Mouse (Mus musculus): ENCODE results near the gene Arhgap15. TPM values are rescaled to one million over a fixed set of nuclear protein-coding genes. Genes with fewer than 3 reads are reported as not detected.

Arhgap15 gene
- polyA plus RNA-seq, 1 experiment from 2014 or later: 1.1 TPM

- no peak overlapping the region for H3K4me2 ChIP-seq (replicated peaks; ENCODE audit: low read depth, low read length)
- no peaks in the 10 kb centered on the region for H3K9me3 ChIP-seq (ENCODE audit: low read length)
- 0 out of 2 replicates have a peak, but pooled peaks cover 3% of the 10 kb centered on the region for H3K4me1 ChIP-seq (ENCODE audit: insufficient read depth, low read length)
- H3K27ac ChIP-seq (ENCODE audit: low read length): no peak overlapping the region
- no peaks in the 10 kb centered on the region for H3K27me3 ChIP-seq (ENCODE audit: insufficient read depth, low read length)
- H3K9ac ChIP-seq (replicated peaks; ENCODE audit: low read length): no peak overlapping the region
- no peak for ATAC-seq (ENCODE audit: low FRiP score, low TSS enrichment)
- no peak overlapping the region for H3K4me3 ChIP-seq (ENCODE audit: low read length)
- WGBS: 90% methylated on average over 8 of the region's 8 CpGs
- H3K36me3 ChIP-seq (ENCODE audit: insufficient read depth, low read length): no peaks in the 10 kb centered on the region
Observed at GRCm38 (mm10) chr2:44344861-44345260, 596.2 kb downstream of the Arhgap15 start.

DNA sequence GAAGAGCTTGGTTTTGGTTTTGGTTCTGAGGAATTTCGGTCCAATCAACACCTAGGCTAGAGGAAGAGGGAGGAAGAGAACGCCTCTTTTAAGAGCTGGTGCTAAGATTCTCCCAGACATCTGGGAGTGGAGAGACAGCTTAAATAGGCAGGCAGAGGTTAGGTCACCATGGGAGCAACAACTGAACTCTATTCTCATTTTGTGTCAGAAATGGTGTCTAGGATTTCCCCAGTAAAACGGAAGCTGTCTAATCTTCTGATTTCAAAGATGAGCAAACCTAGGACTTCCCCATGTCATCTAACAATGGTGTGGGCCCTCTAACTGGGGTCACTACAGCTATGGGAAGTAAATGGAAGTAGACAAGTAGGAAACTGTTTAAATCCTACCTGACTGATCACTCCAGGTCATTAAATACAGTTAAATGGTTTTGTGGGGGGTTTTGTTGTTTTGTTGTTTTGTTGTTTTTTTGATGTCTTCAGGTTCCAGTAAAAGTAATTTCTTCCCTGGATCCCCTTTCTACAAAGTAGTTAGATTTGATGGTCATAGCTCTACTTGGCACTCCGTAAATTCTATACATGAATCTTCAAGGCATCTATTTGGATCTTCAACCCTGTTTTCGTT is 596.8 kb downstream of the Arhgap15 start:
- no peak overlapping the region for H3K4me2 ChIP-seq (replicated peaks; ENCODE audit: low read depth, low read length)
- 82% methylated on average over 5 of the region's 5 CpGs for WGBS
- no peak overlapping the region for H3K4me3 ChIP-seq (ENCODE audit: low read length)
- no peak overlapping the region for H3K27ac ChIP-seq (ENCODE audit: low read length)
- 0 out of 2 replicates have a peak, but pooled peaks cover 3% of the 10 kb centered on the region for H3K4me1 ChIP-seq (ENCODE audit: insufficient read depth, low read length)
- H3K9me3 ChIP-seq (ENCODE audit: low read length): no peaks in the 10 kb centered on the region
- H3K27me3 ChIP-seq (ENCODE audit: insufficient read depth, low read length): no peaks in the 10 kb centered on the region
- no peak overlapping the region for H3K9ac ChIP-seq (replicated peaks; ENCODE audit: low read length)
- no peak for ATAC-seq (ENCODE audit: low FRiP score, low TSS enrichment)
- no peaks in the 10 kb centered on the region for H3K36me3 ChIP-seq (ENCODE audit: insufficient read depth, low read length)

GRCm38 (mm10) chr2:44346184-44346583 is 597.6 kb downstream of the Arhgap15 start:
- Histone ChIP-seq H3K27me3 (ENCODE audit: insufficient read depth, low read length) (no peaks in the 10 kb centered on the region), H3K9ac (replicated peaks; ENCODE audit: low read length) (no peak overlapping the region), H3K4me3 (ENCODE audit: low read length) (no peak overlapping the region), H3K4me1 (ENCODE audit: insufficient read depth, low read length) (0 out of 2 replicates have a peak, but pooled peaks cover 2% of the 10 kb centered on the region), H3K9me3 (ENCODE audit: low read length) (no peaks in the 10 kb centered on the region), H3K4me2 (replicated peaks; ENCODE audit: low read depth, low read length) (no peak overlapping the region), H3K36me3 (ENCODE audit: insufficient read depth, low read length) (no peaks in the 10 kb centered on the region), H3K27ac (ENCODE audit: low read length) (no peak overlapping the region)
- 77% methylated on average over 4 of the region's 4 CpGs for WGBS
- ATAC-seq (ENCODE audit: low FRiP score, low TSS enrichment): no peak

DNA sequence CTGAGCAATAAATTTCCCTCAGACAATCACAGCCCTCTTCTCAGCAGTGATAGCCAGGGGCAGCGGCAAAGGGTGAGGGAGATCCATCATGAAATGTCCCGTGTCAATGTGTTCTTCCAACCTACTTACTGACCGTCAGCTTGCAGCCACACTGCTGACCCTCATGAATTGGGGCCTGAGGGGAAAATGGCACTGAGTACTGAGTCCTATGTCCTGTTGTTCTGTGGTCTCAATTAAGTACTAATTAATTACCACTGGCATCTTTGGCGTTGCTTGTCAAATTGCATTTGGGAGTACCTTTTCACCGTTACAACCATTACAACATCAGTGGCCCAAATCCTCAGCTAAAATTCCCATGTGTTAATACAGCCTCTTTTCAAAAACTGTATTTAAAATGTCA is 599.2 kb downstream of the Arhgap15 start:
- Histone ChIP-seq H3K4me2 (replicated peaks; ENCODE audit: low read depth, low read length) (no peak overlapping the region), H3K9ac (replicated peaks; ENCODE audit: low read length) (no peak overlapping the region), H3K4me1 (ENCODE audit: insufficient read depth, low read length) (no peaks in the 10 kb centered on the region), H3K27me3 (ENCODE audit: insufficient read depth, low read length) (no peaks in the 10 kb centered on the region), H3K36me3 (ENCODE audit: insufficient read depth, low read length) (no peaks in the 10 kb centered on the region), H3K9me3 (ENCODE audit: low read length) (no peaks in the 10 kb centered on the region), H3K4me3 (ENCODE audit: low read length) (no peak overlapping the region), H3K27ac (ENCODE audit: low read length) (no peak overlapping the region)
- no peak for ATAC-seq (ENCODE audit: low FRiP score, low TSS enrichment)
- 57% methylated on average over 5 of the region's 5 CpGs for WGBS

- H3K4me3 ChIP-seq (ENCODE audit: low read length): no peak overlapping the region
- no peak overlapping the region for H3K9ac ChIP-seq (replicated peaks; ENCODE audit: low read length)
- 88% methylated on average over 2 of the region's 2 CpGs for WGBS
- H3K36me3 ChIP-seq (ENCODE audit: insufficient read depth, low read length): no peaks in the 10 kb centered on the region
- no peak overlapping the region for H3K27ac ChIP-seq (ENCODE audit: low read length)
- H3K4me2 ChIP-seq (replicated peaks; ENCODE audit: low read depth, low read length): no peak overlapping the region
- H3K9me3 ChIP-seq (ENCODE audit: low read length): no peaks in the 10 kb centered on the region
- H3K4me1 ChIP-seq (ENCODE audit: insufficient read depth, low read length): no peaks in the 10 kb centered on the region
- no peaks in the 10 kb centered on the region for H3K27me3 ChIP-seq (ENCODE audit: insufficient read depth, low read length)
- ATAC-seq (ENCODE audit: low FRiP score, low TSS enrichment): no peak
Observed at GRCm38 (mm10) chr2:44349101-44349500, 600.5 kb downstream of the Arhgap15 start.

DNA sequence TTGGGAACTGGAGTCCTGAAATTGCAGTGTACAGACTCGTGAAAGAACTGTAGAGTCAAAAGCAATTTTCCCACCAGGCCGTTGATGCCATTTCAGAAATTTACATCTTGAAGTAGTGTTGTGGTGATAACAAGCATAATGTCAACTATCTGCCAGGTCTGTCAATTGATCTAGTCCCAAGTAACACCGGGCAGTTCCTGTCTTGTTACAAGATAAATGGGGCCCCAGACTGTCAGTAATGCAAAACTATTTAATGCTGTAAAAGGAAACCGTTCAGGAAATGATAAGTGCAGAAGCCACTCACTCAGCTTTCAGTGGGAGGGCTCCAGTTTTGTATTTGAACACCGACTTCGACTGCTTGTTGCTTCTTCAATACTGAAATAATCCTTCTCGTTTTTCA is 604.3 kb downstream of the Arhgap15 start:
- no peak overlapping the region for H3K4me3 ChIP-seq (ENCODE audit: low read length)
- WGBS: 38% methylated on average over 7 of the region's 7 CpGs
- no peaks in the 10 kb centered on the region for H3K36me3 ChIP-seq (ENCODE audit: insufficient read depth, low read length)
- no peak for ATAC-seq (ENCODE audit: low FRiP score, low TSS enrichment)
- H3K9ac ChIP-seq (replicated peaks; ENCODE audit: low read length): no peak overlapping the region
- H3K4me2 ChIP-seq (replicated peaks; ENCODE audit: low read depth, low read length): no peak overlapping the region
- no peaks in the 10 kb centered on the region for H3K9me3 ChIP-seq (ENCODE audit: low read length)
- H3K4me1 ChIP-seq (ENCODE audit: insufficient read depth, low read length): peaks cover 5% of the 10 kb centered on the region
- no peak overlapping the region for H3K27ac ChIP-seq (ENCODE audit: low read length)
- H3K27me3 ChIP-seq (ENCODE audit: insufficient read depth, low read length): no peaks in the 10 kb centered on the region

DNA sequence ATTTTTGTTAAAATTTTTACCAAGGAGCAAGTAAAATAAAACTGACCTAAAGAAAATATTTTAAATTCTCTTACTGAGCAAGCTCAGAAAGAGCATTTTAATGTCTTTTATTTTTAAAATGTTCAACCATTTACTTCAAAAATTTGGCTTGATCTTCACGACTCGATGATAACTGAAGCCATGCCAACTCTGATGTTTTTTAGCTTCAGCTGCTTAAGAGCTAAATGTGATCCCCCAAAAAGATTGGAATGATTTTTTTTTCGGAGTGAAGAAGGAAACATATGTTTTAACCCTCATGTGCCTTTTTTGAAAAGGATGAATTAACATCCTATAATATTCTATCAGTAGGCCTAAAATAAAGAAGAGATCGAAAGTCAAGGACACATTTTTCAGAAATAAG is 605.0 kb downstream of the Arhgap15 start:
- WGBS: 92% methylated on average over 4 of the region's 4 CpGs
- Histone ChIP-seq H3K4me2 (replicated peaks; ENCODE audit: low read depth, low read length) (no peak overlapping the region), H3K27me3 (ENCODE audit: insufficient read depth, low read length) (no peaks in the 10 kb centered on the region)

DNA sequence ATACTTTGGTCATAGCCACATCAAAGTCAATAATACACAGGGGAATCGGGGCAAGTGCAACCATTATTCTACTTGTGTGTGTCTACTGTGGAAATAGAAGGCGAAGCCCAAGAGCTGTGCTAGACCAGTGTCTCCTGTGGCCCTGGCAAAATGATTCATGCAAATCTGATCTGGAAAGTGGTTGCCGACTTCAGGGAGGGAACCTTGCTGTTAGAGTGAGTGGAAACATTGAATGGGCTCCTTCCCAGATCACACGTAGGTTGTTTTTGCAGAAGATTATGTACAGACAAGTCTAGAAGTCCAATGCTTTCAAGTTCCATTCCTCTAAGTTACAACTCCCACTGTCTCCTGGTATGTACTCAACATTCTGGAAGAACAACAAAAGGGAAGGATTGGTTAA is 606.2 kb downstream of the Arhgap15 start:
- H3K4me1 ChIP-seq (ENCODE audit: insufficient read depth, low read length): peaks cover 5% of the 10 kb centered on the region
- H3K9me3 ChIP-seq (ENCODE audit: low read length): no peaks in the 10 kb centered on the region
- H3K9ac ChIP-seq (replicated peaks; ENCODE audit: low read length): no peak overlapping the region
- H3K27ac ChIP-seq (ENCODE audit: low read length): no peak overlapping the region
- no peaks in the 10 kb centered on the region for H3K36me3 ChIP-seq (ENCODE audit: insufficient read depth, low read length)
- ATAC-seq (ENCODE audit: low FRiP score, low TSS enrichment): no peak
- H3K27me3 ChIP-seq (ENCODE audit: insufficient read depth, low read length): no peaks in the 10 kb centered on the region
- H3K4me2 ChIP-seq (replicated peaks; ENCODE audit: low read depth, low read length): no peak overlapping the region
- 90% methylated on average over 4 of the region's 4 CpGs for WGBS
- H3K4me3 ChIP-seq (ENCODE audit: low read length): no peak overlapping the region

More for the DNA sequence above, 605.0 kb downstream of the Arhgap15 start:
- no peak for ATAC-seq (ENCODE audit: low FRiP score, low TSS enrichment)
- H3K27ac ChIP-seq (ENCODE audit: low read length): no peak overlapping the region
- no peak overlapping the region for H3K4me3 ChIP-seq (ENCODE audit: low read length)
- H3K9ac ChIP-seq (replicated peaks; ENCODE audit: low read length): no peak overlapping the region
- H3K9me3 ChIP-seq (ENCODE audit: low read length): no peaks in the 10 kb centered on the region
- H3K36me3 ChIP-seq (ENCODE audit: insufficient read depth, low read length): no peaks in the 10 kb centered on the region
- H3K4me1 ChIP-seq (ENCODE audit: insufficient read depth, low read length): peaks cover 5% of the 10 kb centered on the region

DNA sequence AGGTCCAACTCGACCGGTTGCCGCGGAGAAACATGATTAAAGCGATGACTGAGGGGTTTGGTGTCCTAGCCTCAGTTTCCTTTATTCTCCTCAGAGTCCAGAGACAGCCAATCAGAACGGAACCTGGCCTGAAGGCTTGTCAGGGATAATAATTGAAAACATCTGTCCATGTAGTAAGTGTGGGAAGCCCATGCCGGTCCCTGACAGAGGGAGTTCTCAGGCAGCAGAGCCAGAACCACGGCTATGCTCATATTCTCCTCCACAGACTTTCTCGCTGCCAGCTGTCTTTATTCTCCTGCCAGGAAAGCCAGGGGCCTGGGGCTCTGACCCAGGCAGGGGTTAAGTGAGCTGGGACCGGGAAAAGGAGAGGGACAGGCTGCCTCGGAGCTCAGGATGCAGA is 606.7 kb downstream of the Arhgap15 start:
- Histone ChIP-seq H3K36me3 (ENCODE audit: insufficient read depth, low read length) (no peaks in the 10 kb centered on the region), H3K9ac (replicated peaks; ENCODE audit: low read length) (0 out of 2 replicates have a peak overlapping the region, but pooled peaks have one; percentile 2), H3K4me3 (ENCODE audit: low read length) (no peak overlapping the region), H3K27me3 (ENCODE audit: insufficient read depth, low read length) (no peaks in the 10 kb centered on the region), H3K9me3 (ENCODE audit: low read length) (no peaks in the 10 kb centered on the region), H3K4me2 (replicated peaks; ENCODE audit: low read depth, low read length) (no peak overlapping the region), H3K4me1 (ENCODE audit: insufficient read depth, low read length) (peaks cover 5% of the 10 kb centered on the region), H3K27ac (ENCODE audit: low read length) (peak overlapping the region; percentile 9; the same call in 1 of the 2 replicates)
- WGBS: 48% methylated on average over 11 of the region's 11 CpGs
- ATAC-seq (ENCODE audit: low FRiP score, low TSS enrichment): 0 out of 2 replicates have a peak, but pooled peaks have one; percentile 23

DNA sequence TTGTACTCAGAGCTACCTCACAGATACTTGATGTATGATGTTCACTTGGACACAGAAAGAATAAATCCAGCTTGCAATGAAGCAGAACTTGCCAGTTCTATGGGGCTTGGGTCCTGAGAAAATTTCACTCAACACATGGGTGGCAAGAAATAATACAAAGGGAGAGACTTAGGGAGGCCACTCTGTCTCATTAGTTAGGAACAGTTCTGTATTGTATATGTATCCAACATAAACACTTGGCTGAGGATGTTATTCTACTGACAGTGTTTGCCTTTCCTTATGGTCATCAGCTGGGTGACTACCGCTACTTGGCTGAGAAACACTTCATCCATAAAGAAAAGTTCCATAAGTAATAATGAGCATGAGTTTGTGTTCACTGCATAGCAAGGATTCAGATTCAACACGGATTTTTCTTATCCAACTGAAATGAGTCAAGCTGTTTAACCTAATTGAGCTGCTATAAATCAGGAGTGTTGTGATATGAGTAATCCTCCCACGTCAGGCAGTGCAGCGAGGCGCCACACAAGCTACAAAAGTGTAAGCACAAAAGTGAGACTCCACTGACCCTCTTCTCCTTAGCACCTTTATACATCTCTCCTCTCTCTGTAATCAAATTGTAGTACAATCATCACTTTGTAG is 607.7 kb downstream of the Arhgap15 start:
- Histone ChIP-seq H3K4me3 (ENCODE audit: low read length) (no peak overlapping the region), H3K9ac (replicated peaks; ENCODE audit: low read length) (no peak overlapping the region), H3K4me2 (replicated peaks; ENCODE audit: low read depth, low read length) (no peak overlapping the region), H3K9me3 (ENCODE audit: low read length) (no peaks in the 10 kb centered on the region), H3K27ac (ENCODE audit: low read length) (no peak overlapping the region), H3K36me3 (ENCODE audit: insufficient read depth, low read length) (no peaks in the 10 kb centered on the region), H3K4me1 (ENCODE audit: insufficient read depth, low read length) (peaks cover 5% of the 10 kb centered on the region), H3K27me3 (ENCODE audit: insufficient read depth, low read length) (no peaks in the 10 kb centered on the region)
- WGBS: 32% methylated on average over 5 of the region's 5 CpGs
- peak; percentile 73; the same call in 1 of the 2 replicates for ATAC-seq (ENCODE audit: low FRiP score, low TSS enrichment)

Data from kidney, embryonic 16.5 days (tissue).